Mouse (Mus musculus) heart, embryonic 13.5 days (tissue): ENCODE results near the gene Gsto2. TPM values are rescaled to one million over a fixed set of nuclear protein-coding genes. Genes with fewer than 3 reads are reported as not detected.

Experiments used
- ATAC-seq: fragments of 200-750 bp; cut with Nextera tagmentation; 2 replicates; pipeline ENCODE4 v1.8.0; 2017; ENCODE audit warnings: moderate TSS enrichment; ENCODE audit not compliant: insufficient number of reproducible peaks, low FRiP score, low TSS enrichment; ENCODE audit errors: extremely low read depth
- H3K27ac ChIP-seq: fragments of 300-500 bp; sonication (generic); replicated peaks from 2 replicates; pipeline ENCODE4 v1.5.1; 2015; ENCODE audit warnings: moderate library complexity, mild to moderate bottlenecking, inconsistent platforms
- H3K27me3 ChIP-seq: fragments of 300-500 bp; sonication (generic); replicated peaks from 2 replicates; pipeline ENCODE4 v1.6.1; 2015; ENCODE audit warnings: mild to moderate bottlenecking, inconsistent platforms
- H3K36me3 ChIP-seq: fragments of 300-500 bp; sonication (generic); 2 replicates; pipeline ENCODE4 v1.6.1; 2015; ENCODE audit warnings: mild to moderate bottlenecking, inconsistent platforms
- H3K4me1 ChIP-seq: fragments of 300-500 bp; sonication (generic); 2 replicates; pipeline ENCODE4 v1.6.1; 2015; ENCODE audit warnings: inconsistent platforms
- H3K4me2 ChIP-seq: fragments of 300-500 bp; sonication (generic); 2 replicates; pipeline ENCODE4 v1.6.1; 2015; ENCODE audit warnings: inconsistent platforms, mild to moderate bottlenecking, moderate library complexity
- H3K4me3 ChIP-seq: fragments of 300-500 bp; sonication (generic); 2 replicates; pipeline ENCODE4 v1.5.1; 2015; ENCODE audit warnings: moderate library complexity, mild to moderate bottlenecking, inconsistent platforms
- H3K9ac ChIP-seq: fragments of 300-500 bp; sonication (generic); 2 replicates; pipeline ENCODE4 v1.6.1; 2015; ENCODE audit warnings: inconsistent platforms, mild to moderate bottlenecking, moderate library complexity
- H3K9me3 ChIP-seq: fragments of 300-500 bp; sonication (generic); 2 replicates; pipeline ENCODE4 v1.6.1; 2016; ENCODE audit warnings: inconsistent platforms
- whole genome bisulfite sequencing: fragments of 180-500 bp; shearing (Covaris S2); methylation state at CpG from one replicate; pipeline ENCODE4 v1.1.7; 2015; ENCODE audit warnings: mixed read lengths; 5-methylcytosine and 5-hydroxymethylcytosine counted together
- polyA plus RNA-seq: library from polyadenylated mRNA; unstranded; fragments of >200 nt; fragmentation: Nextera tagmentation; extraction: Ambion mirVana; gene quantifications from 2 replicates; pipeline ENCODE4 v1.2.1, GENCODE M21; 2015

The Gsto2 gene
- polyA plus RNA-seq, 1 experiment from 2014 or later = 1.4 TPM

GRCm38 (mm10) chr19:47882882-47883254, 17.5 kb downstream of the Gsto2 start:
- no peak for ATAC-seq
- Histone ChIP-seq H3K9ac (no peak overlapping the region), H3K4me3 (no peak overlapping the region), H3K36me3 (no peaks in the 10 kb centered on the region), H3K9me3 (no peaks in the 10 kb centered on the region), H3K27me3 (no peaks in the 10 kb centered on the region), H3K27ac (no peak overlapping the region), H3K4me2 (no peak overlapping the region), H3K4me1 (peaks cover 44% of the 10 kb centered on the region)
- 53% methylated on average over 9 of the region's 9 CpGs for WGBS

GRCm38 (mm10) chr19:47884296-47885085, 19.2 kb downstream of the Gsto2 start:
- H3K27me3 ChIP-seq = no peaks in the 10 kb centered on the region
- H3K9me3 ChIP-seq = no peaks in the 10 kb centered on the region
- no peaks in the 10 kb centered on the region for H3K36me3 ChIP-seq
- no peak for ATAC-seq
- H3K4me1 ChIP-seq = peaks cover 44% of the 10 kb centered on the region
- no peak overlapping the region; the same call in 1 of the 2 replicates for H3K4me2 ChIP-seq
- WGBS = 73% methylated on average over 13 of the region's 13 CpGs
- H3K4me3 ChIP-seq = no peak overlapping the region
- H3K9ac ChIP-seq = no peak overlapping the region
- H3K27ac ChIP-seq = peak overlapping the region; percentile 73; the same call in 1 of the 2 replicates

DNA sequence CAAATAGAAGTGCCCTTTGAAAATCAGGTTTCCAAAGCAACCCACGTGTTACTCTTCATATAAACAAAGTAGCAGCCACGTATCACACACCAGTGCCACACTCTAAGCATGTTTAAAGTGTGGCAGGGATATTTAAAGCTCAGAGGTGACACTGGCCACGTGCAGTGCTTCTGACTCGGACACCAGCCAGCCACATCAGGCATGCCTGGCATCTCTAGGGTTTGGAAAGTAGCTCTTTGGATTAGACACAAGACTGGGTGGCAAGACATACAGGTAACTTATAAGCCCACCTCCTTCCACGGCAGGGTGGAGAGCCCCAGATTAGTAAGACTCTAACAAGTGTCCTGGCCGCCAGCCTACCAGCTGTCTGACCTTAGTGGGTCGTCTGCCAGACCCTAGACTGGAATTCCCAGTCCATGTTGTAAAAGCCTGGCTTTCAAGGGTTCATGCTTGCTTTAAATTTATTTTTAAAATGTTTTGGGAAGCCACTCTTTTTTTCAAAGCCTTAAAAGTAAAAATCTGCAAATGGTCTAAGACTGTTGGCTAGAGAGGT, 19.9 kb downstream of the Gsto2 start:
- 27% methylated on average over 7 of the region's 7 CpGs for WGBS
- H3K4me3 ChIP-seq = no peak overlapping the region
- 0 out of 2 replicates have a peak, but pooled peaks have one; percentile 11 for ATAC-seq
- peak overlapping the region; percentile 73 for H3K27ac ChIP-seq
- H3K4me1 ChIP-seq = peaks cover 46% of the 10 kb centered on the region
- H3K27me3 ChIP-seq = no peaks in the 10 kb centered on the region
- H3K9ac ChIP-seq = no peak overlapping the region
- peak overlapping the region; percentile 30; the same call in 1 of the 2 replicates for H3K4me2 ChIP-seq
- H3K9me3 ChIP-seq = no peaks in the 10 kb centered on the region
- H3K36me3 ChIP-seq = no peaks in the 10 kb centered on the region

- 45% methylated on average over 11 of the region's 11 CpGs for WGBS
- Histone ChIP-seq H3K9me3 (no peaks in the 10 kb centered on the region), H3K27ac (peak overlapping the region; percentile 73), H3K4me3 (no peak overlapping the region), H3K36me3 (no peaks in the 10 kb centered on the region), H3K27me3 (no peaks in the 10 kb centered on the region), H3K9ac (peak overlapping the region; percentile 52; the same call in 1 of the 2 replicates), H3K4me2 (no peak overlapping the region), H3K4me1 (peaks cover 53% of the 10 kb centered on the region)
- ATAC-seq = no peak
Observed at GRCm38 (mm10) chr19:47885886-47886285, 20.6 kb downstream of the Gsto2 start.

DNA sequence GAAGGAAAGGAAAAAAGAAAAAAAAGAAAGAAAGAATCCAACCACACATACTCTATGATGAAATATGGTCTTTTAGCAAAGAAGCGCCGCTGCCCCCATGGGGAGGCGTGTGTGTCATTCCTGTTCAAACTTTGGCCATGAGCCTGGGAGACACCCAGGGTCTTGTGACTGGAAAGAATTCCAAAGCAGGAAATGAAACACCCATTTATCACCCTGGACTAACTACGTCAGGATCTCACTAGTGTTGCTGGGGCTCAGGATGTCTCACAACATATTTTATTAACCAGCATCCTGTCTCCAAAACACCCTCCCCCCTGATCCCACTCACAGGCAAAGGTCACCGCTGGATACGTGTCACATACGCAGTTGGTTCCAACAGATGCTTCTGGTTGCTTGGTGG, 21.3 kb downstream of the Gsto2 start:
- Histone ChIP-seq H3K9me3 (no peaks in the 10 kb centered on the region), H3K36me3 (no peaks in the 10 kb centered on the region), H3K4me2 (no peak overlapping the region), H3K27me3 (no peaks in the 10 kb centered on the region), H3K9ac (no peak overlapping the region), H3K27ac (peak overlapping the region; percentile 37; the same call in 1 of the 2 replicates), H3K4me1 (peaks cover 60% of the 10 kb centered on the region), H3K4me3 (no peak overlapping the region)
- 44% methylated on average over 7 of the region's 7 CpGs for WGBS
- ATAC-seq = no peak

DNA sequence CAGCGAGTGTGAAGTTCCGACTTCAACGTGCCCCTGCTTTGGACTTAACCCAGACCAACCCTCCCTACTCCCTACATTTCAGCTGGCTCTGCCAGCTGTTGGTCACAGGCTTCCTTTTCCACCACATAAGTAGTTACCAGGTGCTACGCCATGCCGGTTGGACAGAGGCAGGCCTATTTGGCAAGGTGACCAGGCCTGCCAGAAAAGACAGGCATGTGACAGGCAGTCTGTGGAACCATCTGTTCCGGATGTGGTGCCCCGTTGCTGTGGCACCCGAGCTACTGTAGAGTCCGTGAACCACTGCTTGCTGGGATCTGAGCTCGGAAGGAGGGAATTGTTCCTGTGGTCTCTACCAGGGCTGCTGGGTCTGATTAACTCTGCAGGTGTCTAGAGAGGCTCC, 22.1 kb downstream of the Gsto2 start:
- H3K4me3 ChIP-seq = no peak overlapping the region
- H3K4me2 ChIP-seq = no peak overlapping the region
- peaks cover 68% of the 10 kb centered on the region for H3K4me1 ChIP-seq
- H3K36me3 ChIP-seq = no peaks in the 10 kb centered on the region
- no peak for ATAC-seq
- H3K9ac ChIP-seq = no peak overlapping the region
- H3K27me3 ChIP-seq = no peaks in the 10 kb centered on the region
- no peaks in the 10 kb centered on the region for H3K9me3 ChIP-seq
- 0 out of 2 replicates have a peak overlapping the region, but pooled peaks have one; percentile 37 for H3K27ac ChIP-seq
- 82% methylated on average over 10 of the region's 10 CpGs for WGBS

DNA sequence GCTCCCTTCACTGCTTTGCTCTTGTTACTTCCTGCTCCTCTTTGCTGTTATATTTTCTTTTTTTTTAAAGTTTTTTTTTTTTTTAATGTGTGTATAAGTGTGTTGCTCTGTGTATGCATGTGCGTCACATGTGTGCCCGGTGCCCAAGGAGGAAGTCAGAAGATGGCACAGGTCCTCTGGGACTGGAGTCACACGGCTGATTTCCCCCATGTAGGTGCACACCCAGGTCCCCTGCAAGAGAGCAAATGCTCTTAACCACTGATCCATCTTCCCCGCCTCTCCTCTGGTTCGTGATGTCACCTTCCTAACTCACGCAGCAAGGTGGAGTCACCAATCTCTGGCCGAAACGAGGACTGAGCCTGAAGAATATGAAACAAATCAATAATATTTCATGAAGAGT, 22.7 kb downstream of the Gsto2 start:
- Histone ChIP-seq H3K9me3 (no peaks in the 10 kb centered on the region), H3K27me3 (no peaks in the 10 kb centered on the region), H3K36me3 (peaks cover under 1% of the 10 kb centered on the region; the same call in 1 of the 2 replicates), H3K4me2 (no peak overlapping the region), H3K4me3 (no peak overlapping the region), H3K27ac (no peak overlapping the region), H3K4me1 (peaks cover 69% of the 10 kb centered on the region), H3K9ac (no peak overlapping the region)
- no peak for ATAC-seq
- WGBS = 89% methylated on average over 8 of the region's 8 CpGs

DNA sequence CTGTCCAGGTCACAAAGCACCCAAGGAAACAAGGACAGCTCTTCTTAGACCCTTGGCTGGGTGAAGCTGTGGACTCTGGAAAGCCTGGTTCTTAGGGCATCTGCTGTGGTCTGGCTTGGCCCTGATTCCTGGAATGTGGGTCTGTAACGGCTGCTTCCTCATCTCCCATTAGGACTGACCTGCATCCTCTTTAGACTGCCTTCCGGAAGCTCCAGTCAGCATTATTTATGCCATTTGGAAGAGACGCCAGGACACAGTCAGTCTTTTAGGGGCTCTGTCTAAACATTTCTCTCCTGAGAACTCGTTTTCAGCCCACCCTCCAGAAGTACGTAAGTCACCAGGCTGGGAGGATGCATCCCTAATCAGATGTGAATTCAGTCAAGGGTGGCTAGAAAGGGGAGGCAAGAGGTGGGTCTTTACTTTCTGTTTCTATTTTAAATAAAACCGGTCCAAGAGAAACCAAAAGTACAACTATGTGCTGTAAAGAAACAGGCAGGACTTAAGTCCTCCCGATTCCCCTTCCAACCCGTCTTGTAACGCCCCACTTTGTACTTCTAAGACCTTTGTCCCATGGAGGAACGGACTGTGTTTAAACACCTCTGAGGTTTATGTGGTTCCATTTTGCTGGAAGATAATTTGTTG, 25.3 kb downstream of the Gsto2 start:
- Histone ChIP-seq H3K9ac (no peak overlapping the region), H3K4me2 (no peak overlapping the region), H3K9me3 (no peaks in the 10 kb centered on the region), H3K27ac (peak overlapping the region; percentile 63), H3K4me1 (peaks cover 44% of the 10 kb centered on the region), H3K4me3 (no peak overlapping the region), H3K27me3 (no peaks in the 10 kb centered on the region), H3K36me3 (peaks cover 26% of the 10 kb centered on the region)
- 59% methylated on average over 10 of the region's 10 CpGs for WGBS
- no peak for ATAC-seq

GRCm38 (mm10) chr19:47891562-47892312, 26.4 kb downstream of the Gsto2 start:
- H3K4me1 ChIP-seq = peaks cover 33% of the 10 kb centered on the region
- WGBS = 63% methylated on average over 11 of the region's 11 CpGs
- no peak overlapping the region for H3K9ac ChIP-seq
- peak overlapping the region; percentile 63 for H3K27ac ChIP-seq
- peaks cover 38% of the 10 kb centered on the region for H3K36me3 ChIP-seq
- H3K4me2 ChIP-seq = no peak overlapping the region
- no peak; the same call in 1 of the 2 replicates for ATAC-seq
- no peaks in the 10 kb centered on the region for H3K9me3 ChIP-seq
- H3K27me3 ChIP-seq = no peaks in the 10 kb centered on the region
- H3K4me3 ChIP-seq = no peak overlapping the region

- H3K4me1 ChIP-seq = peaks cover 29% of the 10 kb centered on the region
- no peak overlapping the region for H3K4me2 ChIP-seq
- H3K36me3 ChIP-seq = peaks cover 51% of the 10 kb centered on the region
- no peaks in the 10 kb centered on the region for H3K27me3 ChIP-seq
- WGBS = 92% methylated on average over 6 of the region's 6 CpGs
- no peaks in the 10 kb centered on the region for H3K9me3 ChIP-seq
- H3K27ac ChIP-seq = no peak overlapping the region
- no peak overlapping the region for H3K9ac ChIP-seq
- no peak overlapping the region for H3K4me3 ChIP-seq
- no peak for ATAC-seq
Observed at GRCm38 (mm10) chr19:47893092-47893491, 27.8 kb downstream of the Gsto2 start.
